Comparison of ENCODE assay signal across 9 mouse cellular contexts in the genomic region with DNA sequence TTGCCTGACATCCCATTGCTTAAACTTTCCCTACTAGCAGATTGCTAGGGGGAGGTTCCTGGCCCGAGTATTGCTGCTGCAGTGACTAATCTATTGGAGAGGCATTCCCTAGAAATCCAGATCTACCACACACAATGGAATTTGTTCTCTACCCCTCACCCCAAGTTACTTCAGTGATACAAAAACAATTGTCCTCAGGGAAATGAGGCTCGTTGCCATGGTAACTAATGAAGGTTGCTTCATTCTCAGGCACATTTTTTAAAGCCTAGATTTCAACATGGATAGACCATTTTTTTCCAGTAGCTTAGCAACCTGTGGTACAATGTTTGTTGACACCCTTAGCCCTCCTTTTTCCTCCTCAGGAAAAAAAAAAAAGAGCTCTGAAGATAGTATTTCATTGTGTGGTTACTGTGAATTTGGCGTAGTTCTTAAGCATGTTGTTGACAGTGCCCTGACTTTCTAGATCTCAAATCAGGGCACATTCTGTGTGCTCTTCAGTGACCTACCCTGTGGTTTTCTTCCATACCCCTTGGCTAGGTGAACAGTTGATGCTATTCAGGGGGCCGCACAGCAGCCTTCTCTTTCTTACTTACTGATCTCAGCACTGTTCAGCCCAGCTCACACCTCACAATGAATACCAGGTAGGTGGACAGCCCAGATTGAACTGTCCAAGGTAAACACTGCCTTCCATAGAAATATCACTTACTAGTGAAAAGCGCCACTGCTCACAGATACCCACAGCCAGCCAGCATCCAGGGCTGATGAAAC. TPM values are rescaled to one million over a fixed set of nuclear protein-coding genes. Genes with fewer than 3 reads are reported as not detected.
A peak's percentile ranks its signal among the peaks of the same experiment; 100 is the strongest.
DNase-seq lines count a peak whose midpoint lies in the region; ATAC-seq lines count a peak whose summit lies in the region.
"Had no signal": no experiment of that assay in that cellular context is flagged by ENCODE, and none has a peak within 500 bp of the region (broad histone marks: within the 10 kb centered on the region; RNA-seq: fewer than 3 reads in every experiment).

No protein-coding gene starts in this region.

- WGBS in embryonic facial prominence, embryonic 13.5 days: 47% methylated on average over 5 of the region's 5 CpGs
- WGBS in heart, embryonic 12.5 days: 56% methylated on average over 5 of the region's 5 CpGs
- WGBS in midbrain, embryonic 16.5 days: 39% methylated on average over 5 of the region's 5 CpGs

- H3K36me3 ChIP-seq in embryonic facial prominence, embryonic 13.5 days: no peaks in the 10 kb centered on the region
- no peaks in the 10 kb centered on the region for H3K36me3 ChIP-seq in heart, embryonic 12.5 days
- no peaks in the 10 kb centered on the region for H3K36me3 ChIP-seq in midbrain, embryonic 16.5 days (ENCODE audit: control insufficient read depth, insufficient read depth, low read length)
- H3K36me3 ChIP-seq: liver, embryonic 15.5 days had no signal

- H3K27me3 ChIP-seq in embryonic facial prominence, embryonic 13.5 days: no peaks in the 10 kb centered on the region
- H3K27me3 ChIP-seq in heart, embryonic 12.5 days (replicated peaks): no peaks in the 10 kb centered on the region
- H3K27me3 ChIP-seq in midbrain, embryonic 16.5 days (ENCODE audit: control insufficient read depth, insufficient read depth, low read depth, low read length): no peaks in the 10 kb centered on the region
- H3K27me3 ChIP-seq: liver, embryonic 15.5 days had no signal

- no peak overlapping the region for H3K4me2 ChIP-seq in embryonic facial prominence, embryonic 13.5 days
- no peak overlapping the region for H3K4me2 ChIP-seq in heart, embryonic 12.5 days
- H3K4me2 ChIP-seq in midbrain, embryonic 16.5 days (ENCODE audit: low read length): peak overlapping the region; percentile 2; the same call in 1 of the 2 replicates
- H3K4me2 ChIP-seq: liver, embryonic 15.5 days had no signal

- H3K4me3 ChIP-seq in embryonic facial prominence, embryonic 13.5 days: no peak overlapping the region
- H3K4me3 ChIP-seq in heart, embryonic 12.5 days: no peak overlapping the region
- no peak overlapping the region for H3K4me3 ChIP-seq in midbrain, embryonic 16.5 days (ENCODE audit: low read depth, low read length)
- H3K4me3 ChIP-seq: liver, embryonic 15.5 days had no signal

- no peaks in the 10 kb centered on the region for H3K9me3 ChIP-seq in embryonic facial prominence, embryonic 13.5 days
- no peaks in the 10 kb centered on the region for H3K9me3 ChIP-seq in heart, embryonic 12.5 days (replicated peaks)
- H3K9me3 ChIP-seq in midbrain, embryonic 16.5 days (replicated peaks; ENCODE audit: control insufficient read depth, low read length, poor library complexity, severe bottlenecking): no peaks in the 10 kb centered on the region
- H3K9me3 ChIP-seq: liver, embryonic 15.5 days had no signal

- H3K9ac ChIP-seq in embryonic facial prominence, embryonic 13.5 days: no peak overlapping the region
- no peak overlapping the region for H3K9ac ChIP-seq in heart, embryonic 12.5 days
- H3K9ac ChIP-seq in midbrain, embryonic 16.5 days (ENCODE audit: low read depth, low read length): no peak overlapping the region; the same call in 1 of the 2 replicates
- H3K9ac ChIP-seq: liver, embryonic 15.5 days had no signal

- DNase-seq in ovary, adult 18-20 months (ENCODE audit: low spot score): peak; percentile 20
- DNase-seq in ovary, postnatal 10 days (ENCODE audit: low spot score): no peak
- peak; percentile 63 to 65 for DNase-seq in left cerebral cortex, adult 18-20 months (ENCODE audit: low spot score in 2 of 2)
- DNase-seq in thymus, postnatal 36 days: no peak
- DNase-seq in cerebellum, adult 11-12 months: no peak

- no peak for ATAC-seq in embryonic facial prominence, embryonic 13.5 days (ENCODE audit: insufficient number of reproducible peaks, insufficient read depth, low FRiP score, low TSS enrichment, low read depth)
- no peak for ATAC-seq in heart, embryonic 12.5 days (ENCODE audit: insufficient number of reproducible peaks, low FRiP score)
- ATAC-seq in midbrain, embryonic 16.5 days: peak; percentile 64

- peaks cover 33% of the 10 kb centered on the region for H3K4me1 ChIP-seq in embryonic facial prominence, embryonic 13.5 days
- peaks cover 71% of the 10 kb centered on the region for H3K4me1 ChIP-seq in heart, embryonic 12.5 days (replicated peaks)
- peaks cover 22% of the 10 kb centered on the region for H3K4me1 ChIP-seq in midbrain, embryonic 16.5 days (ENCODE audit: control insufficient read depth, insufficient read depth, low read length)

- H3K27ac ChIP-seq in embryonic facial prominence, embryonic 13.5 days: peak overlapping the region; percentile 60; the same call in 1 of the 2 replicates
- peak overlapping the region; percentile 33; the same call in 1 of the 2 replicates for H3K27ac ChIP-seq in heart, embryonic 12.5 days (ENCODE audit: poor library complexity, severe bottlenecking)
- peak overlapping the region; percentile 74 for H3K27ac ChIP-seq in midbrain, embryonic 16.5 days (ENCODE audit: low read length)

RNA-seq across cellular contexts. Expression of a gene that starts 42.8 kb away (rescaled TPM):
- polyA plus RNA-seq in embryonic facial prominence, embryonic 13.5 days (2015; fragmentation: Nextera tagmentation; extraction: Ambion mirVana): 7.4 and 9.2 TPM in 2 replicates
- 8.8 and 8.9 TPM in 2 replicates for polyA plus RNA-seq in heart, embryonic 12.5 days (2016; fragmentation: Nextera tagmentation; extraction: Ambion mirVana)
- total RNA-seq in left cerebral cortex, adult 18-20 months (2021): 10 to 100 TPM; 13.7 to 14.1 TPM
- 8.4 and 8.8 TPM in 2 replicates for polyA plus RNA-seq in midbrain, embryonic 16.5 days (2015; fragmentation: Nextera tagmentation; extraction: Ambion mirVana)

Comparison
In these comparisons a context has a peak if more than half of its experiments do, and no peak if none do; other contexts are left out.
1. DNase-seq: peak in ovary, adult 18-20 months (single experiment) and left cerebral cortex, adult 18-20 months (2 of 2); none in ovary, postnatal 10 days (single experiment), thymus, postnatal 36 days (0 of 2) and cerebellum, adult 11-12 months (single experiment).
2. Peak in every context shown above with its lines, with median percentiles within 50 percentile points of each other: H3K27ac ChIP-seq.